Mouse (Mus musculus) spleen, embryonic (tissue): ENCODE measurements at regions not wholly inside any gene's neighbourhood (a gene's known extent, or its start where the extent isn't known, plus 50 kb on each side); places are given as distances from the start of the nearest gene placed in this dataset.

ENCODE experiments used
- CTCF ChIA-PET: fragments of 350-600 bp; sonication (Branson Sonifier 250); formaldehyde crosslinking; loops from one replicate; lab custom pipeline; 2022; lab: Charles Lee

DNA sequence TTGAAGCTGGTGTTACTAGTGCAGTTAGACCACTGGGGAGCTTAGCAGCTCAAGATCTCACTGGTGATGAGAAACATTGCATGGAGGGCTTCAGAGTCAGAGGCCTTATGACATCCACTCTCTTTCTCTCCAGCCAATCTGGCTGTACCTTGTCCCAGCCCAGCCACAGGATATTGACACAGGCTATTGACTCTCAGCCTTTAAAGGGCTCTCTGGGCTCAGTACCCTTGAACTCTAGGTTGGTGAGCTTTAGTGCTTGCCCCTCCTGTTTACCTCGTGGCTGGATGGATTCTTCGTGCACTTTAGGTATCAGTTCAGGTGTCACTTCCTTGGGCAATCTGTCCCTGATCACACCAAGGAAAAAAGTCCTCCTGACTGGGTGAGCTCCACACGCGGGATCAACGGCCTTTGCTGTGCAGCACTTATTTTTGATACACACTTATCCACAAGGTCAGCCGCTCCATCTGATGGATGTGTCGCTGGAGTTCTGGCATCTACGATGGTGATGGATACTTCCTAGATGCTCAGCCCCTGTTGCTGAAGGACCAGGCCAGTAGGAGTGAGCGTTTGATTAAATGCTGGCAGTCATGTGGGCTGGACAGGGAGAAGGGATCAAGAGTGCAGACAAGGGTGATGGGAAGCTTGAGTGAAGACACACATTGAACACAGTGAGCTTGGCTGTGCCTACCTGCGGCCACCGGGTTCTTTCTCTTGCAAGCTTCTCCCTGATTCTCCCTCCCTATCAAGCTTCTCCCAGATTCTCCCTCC lies 177.7 kb downstream of the Snx10 start:
- CTCF ChIA-PET = interaction anchor here (0.5 kb wide), 1 partner anchor 807 kb away, joined by 5 read pairs; no protein-coding TSS in a partner anchor

DNA sequence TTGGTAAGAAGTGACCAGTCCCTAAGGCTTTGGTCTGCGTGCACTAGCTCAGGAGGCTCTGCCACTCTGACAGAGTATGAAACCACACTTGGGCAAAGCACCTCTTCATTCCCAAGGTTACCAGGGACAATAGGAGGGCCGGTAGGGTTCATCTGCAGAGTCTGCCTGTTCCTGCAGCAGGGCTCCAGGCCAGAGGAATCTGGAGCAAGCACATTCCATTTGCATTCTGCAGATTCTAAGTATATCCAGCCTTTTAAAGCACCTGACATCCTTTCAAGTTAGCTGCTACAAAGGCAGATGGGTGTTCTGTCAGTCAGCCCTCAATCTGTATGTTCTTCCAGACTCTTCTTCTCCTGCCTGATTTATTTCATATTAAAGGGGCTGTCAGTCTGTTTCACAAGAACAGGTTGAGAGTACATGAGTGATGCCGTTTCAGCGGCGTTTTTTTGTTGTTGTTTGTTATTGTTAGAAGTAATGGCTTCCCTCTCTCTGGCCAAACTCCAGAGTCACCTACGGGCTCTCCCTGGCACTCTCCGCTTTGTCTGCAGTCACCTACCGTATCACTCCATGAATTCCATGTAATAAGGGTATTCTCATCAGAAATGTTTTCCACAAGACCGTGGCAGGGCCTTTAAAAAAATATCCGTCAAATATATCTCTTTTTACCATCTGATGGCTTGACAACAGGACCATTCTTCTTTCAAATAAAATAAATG lies 178.9 kb downstream of the Snx10 start:
- CTCF ChIA-PET = no interaction called here

DNA sequence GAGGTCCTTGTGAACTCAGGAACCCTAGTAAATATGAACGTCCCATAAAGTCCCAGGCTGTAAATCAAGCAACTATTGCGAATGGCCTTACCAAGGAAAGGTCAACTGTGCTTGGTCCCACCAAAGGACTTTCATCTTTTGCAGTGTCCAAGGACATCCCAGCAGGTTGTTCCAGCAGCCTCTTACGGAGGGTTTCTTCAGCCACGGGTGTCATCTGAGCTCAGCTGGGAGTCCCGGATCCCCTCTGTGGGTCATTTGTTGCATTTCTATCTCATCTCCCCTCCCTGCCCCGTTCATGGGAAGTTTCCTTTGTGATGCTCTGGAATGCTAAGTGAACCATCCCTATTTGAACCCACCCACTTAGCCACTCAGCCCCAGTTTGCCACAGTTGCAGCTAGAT lies 184.3 kb downstream of the Snx10 start:
- CTCF ChIA-PET = no interaction called here

DNA sequence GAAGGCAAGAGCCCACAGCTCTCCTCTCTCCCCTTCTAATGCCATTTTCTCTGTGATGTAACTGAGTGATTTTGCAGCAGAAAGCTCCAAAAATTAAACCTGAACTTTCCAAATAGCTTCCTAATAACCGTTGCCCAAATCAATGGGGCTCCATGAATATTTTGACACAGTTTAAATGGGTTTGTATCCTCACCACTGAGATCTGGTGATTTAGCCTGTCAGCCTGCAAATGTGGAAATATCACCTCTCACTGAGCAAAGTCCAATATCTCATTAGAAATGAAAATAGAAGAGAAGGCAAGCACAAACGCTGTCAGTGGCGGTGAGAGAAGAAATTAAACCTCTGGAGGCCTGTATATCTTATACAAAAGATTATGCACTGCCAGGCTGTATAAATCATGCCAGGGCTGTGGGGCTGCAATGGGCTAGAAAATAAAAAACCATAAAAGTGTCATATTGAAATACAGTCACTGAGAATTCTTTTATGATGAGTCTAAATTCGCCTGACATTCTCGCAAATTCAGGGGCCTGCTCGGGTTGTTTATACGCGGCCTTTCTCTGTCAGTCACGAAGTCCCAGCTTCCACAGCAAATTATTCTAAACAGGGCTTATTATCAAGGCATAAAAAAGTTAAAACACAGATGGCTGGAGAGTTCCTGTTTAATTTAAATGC lies 185.1 kb downstream of the Snx10 start:
- CTCF ChIA-PET = no interaction called here

DNA sequence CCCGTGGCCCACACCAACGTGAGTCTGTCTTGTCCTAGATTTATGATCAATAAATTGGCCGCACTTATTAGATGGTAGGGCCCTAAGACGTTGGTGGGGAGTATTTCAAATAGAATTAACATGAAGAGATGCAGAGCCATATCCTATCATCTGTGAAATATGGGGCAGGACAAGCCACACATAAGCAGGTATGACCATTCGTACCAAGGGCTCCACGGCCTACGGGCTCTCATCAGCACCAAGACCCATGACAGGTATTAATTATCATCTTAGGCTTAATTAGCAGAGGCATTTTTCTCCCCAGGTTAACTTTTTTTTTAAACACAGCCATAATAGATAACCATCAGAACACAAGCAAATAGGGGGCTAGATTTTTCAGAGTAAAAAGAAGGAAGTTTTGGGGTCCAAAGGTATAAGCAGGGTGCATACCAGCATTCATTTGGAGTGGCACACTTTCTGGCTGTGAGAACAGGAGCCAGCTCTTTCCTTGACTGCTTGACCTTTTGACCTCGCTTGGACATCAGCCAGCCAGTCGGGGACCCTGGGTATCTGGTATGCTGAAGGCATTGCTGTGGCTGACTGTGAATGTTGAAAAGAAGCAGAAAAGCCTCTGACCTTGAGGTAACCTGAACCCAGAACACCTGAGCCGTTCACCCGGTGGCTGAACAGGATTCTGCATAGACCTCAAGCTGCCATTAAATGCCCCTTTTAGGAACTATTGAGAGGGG lies 185.8 kb downstream of the Snx10 start:
- CTCF ChIA-PET = no interaction called here

DNA sequence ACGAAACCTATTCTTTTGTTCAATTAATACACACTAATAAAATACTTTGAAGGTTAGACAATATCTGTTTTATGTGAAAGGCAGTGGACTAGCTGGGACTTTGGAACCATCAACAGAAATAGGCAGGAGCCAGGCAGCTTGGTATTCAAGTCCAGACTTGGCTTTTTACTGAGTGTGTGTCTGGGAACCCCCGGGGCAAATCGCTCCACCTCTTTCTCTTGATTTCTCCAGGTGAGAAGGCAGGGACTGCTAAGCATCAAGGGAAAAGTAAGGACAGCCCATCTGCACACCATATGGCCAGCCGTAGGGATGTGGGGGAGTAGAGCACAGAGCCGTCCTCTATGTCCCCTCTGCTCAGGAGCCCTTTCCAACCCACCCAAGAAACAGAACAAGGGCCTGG lies 186.5 kb downstream of the Snx10 start:
- CTCF ChIA-PET = no interaction called here

DNA sequence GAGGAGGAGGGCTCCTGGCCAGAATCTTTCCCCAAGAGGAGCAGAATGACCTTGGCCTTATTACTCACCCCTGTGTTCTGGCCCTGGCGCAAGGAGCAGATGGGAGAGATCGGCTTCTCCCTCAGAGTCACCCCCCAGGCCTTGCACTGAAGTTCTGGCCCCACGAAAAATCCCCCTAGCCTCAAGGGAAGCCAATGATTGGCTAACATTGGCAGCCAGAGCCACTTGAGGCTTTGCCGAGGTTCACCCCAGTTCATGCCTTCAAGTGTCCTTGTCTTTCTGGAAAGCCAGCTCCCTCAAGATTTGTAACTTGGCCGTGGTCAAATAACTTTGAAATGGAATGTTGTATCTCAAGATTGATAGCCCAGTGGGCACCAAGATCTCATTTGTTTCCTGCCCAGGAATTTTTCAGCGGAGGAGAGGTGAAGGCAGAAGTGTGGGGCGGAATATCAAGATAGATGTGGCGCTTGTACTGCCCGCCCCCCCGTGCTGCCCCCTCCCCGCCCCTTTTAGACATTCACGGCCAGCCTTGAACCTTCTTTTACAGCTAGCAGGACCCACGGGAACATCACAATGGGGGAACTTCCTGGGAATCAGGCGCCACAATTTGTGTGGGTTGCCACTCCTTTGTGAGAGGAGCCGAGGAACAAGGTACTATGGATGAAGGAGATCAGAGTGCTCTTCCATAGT lies 187.4 kb downstream of the Snx10 start:
- CTCF ChIA-PET = no interaction called here

DNA sequence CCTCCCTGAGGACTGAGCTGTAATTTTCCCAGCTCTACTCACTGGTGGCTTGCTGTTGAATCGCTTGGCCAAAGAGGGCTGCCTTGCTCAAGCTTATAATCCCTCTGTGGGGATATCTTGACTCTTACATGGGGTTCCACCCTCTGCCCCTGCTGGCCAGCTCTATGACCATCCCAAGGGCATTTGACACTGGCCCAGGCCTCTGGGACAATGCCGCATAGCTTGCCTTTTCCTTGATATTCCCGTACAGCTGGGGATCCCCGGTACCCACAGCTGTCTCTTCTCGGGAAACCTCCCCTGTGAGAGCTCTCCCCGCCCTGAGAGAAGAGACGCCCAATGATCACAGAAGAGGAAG lies 187.9 kb downstream of the Snx10 start:
- CTCF ChIA-PET = no interaction called here

DNA sequence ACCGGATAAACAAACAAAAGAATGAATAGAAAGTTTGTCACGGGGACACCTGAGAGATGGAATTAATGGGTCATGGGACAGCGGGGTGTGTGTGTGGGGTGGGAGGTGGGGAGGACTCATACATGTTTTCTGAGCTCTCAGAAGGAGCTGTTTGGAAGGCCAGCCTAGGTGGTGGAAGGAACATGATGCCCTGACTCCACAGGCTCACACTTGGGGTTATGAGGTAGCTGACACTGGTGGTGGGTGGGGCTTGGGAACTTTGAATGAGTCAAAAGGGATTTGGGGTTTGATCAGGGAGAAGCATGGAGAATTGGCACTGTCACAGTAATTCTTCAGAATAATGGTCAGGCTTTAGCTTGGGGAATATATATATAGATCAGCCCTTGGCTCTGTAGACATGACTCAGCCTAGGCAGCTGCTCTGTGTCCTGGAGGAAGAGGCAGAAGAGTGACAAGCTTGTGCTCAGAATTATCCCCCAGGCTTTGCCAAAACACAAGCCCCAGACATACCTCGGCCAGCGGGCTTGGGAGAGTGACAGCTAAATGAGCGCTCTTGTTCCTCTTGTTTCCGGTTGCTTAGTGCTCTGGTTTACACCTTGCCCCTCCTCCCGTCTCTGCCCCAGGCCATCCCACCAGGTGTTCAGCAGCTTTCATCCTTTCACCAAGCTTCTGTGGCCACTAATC lies 191.6 kb downstream of the Snx10 start:
- CTCF ChIA-PET = no interaction called here

DNA sequence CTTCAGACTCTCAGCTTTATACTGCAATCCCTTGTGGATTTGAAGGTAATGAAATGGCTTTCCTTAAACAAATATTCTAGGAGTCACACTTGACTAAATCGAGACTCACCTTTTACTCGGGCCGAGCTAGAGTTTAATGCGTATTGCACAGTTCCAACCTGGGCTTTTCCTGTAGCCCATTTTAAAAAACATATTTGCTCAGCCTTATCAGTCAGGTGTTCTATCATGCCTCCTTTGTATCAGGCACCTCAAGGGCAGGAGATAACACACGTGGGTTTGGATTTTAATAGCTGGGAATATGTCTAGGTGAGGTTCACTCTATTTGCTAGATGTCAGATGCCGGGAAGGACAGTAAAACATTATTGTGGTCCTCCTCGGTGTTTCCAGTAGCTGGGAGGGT lies 193.7 kb downstream of the Snx10 start:
- CTCF ChIA-PET = no interaction called here

DNA sequence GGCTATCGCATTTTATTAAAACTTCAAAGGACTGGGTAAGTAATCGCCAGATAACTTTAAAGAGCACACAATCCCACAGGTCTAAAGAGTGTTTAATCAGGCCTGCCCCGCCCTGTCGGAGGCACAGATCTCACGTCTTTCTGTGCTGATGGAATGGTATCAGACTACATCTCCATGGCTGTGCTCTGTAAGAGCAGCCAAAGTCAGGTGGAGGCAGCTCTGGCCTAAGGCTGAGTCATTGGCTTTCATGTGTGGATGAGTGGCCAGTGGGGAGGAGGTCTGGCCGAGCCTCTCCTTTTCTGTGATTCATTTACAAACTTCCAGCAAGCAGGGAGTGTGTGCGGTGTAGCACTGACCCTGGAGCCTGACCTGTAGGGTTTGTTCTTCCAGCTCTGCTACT lies 197.0 kb downstream of the Snx10 start:
- CTCF ChIA-PET = no interaction called here

DNA sequence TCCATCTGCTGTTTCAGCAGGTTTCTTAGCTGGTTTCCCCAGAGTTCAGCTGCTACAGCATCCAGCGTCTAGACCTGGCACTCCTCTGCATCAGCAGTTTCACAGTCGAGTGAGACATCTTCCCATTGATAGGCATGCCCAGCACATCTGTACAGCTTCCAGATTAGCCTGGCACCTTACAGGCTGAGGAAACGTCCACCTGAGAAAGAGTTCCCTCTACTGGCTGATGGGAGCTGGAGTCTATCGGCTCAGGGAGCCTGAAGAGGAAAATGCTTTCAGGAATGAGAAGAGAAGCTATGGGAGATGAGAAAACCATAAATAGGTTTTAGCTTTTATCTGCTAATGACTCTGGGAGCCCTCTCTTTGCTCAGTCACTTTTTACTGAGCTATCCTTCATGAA lies 199.4 kb downstream of the Snx10 start:
- CTCF ChIA-PET = interaction anchor here (0.7 kb wide), 1 partner anchor 961 kb away, joined by 6 read pairs; no protein-coding TSS in a partner anchor

DNA sequence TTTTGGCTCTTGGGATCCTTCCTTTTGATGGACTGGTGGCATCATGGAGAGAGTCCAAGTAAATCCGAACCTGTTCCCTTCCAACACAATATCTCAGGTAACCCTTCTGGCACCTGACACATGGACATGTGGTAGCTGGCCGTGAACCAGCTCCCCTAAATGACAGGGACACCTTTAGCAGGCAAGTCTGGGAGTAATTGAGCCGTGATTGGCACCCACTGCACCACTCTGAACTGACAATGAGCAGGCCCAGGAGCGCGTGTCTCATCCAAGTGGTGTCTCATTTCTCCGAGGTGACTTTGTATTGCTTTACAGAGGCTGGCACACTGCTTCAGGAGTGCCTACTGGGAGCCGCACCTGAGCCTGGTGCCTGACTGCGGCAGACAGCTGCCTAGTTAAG lies 203.5 kb downstream of the Snx10 start:
- CTCF ChIA-PET = no interaction called here

DNA sequence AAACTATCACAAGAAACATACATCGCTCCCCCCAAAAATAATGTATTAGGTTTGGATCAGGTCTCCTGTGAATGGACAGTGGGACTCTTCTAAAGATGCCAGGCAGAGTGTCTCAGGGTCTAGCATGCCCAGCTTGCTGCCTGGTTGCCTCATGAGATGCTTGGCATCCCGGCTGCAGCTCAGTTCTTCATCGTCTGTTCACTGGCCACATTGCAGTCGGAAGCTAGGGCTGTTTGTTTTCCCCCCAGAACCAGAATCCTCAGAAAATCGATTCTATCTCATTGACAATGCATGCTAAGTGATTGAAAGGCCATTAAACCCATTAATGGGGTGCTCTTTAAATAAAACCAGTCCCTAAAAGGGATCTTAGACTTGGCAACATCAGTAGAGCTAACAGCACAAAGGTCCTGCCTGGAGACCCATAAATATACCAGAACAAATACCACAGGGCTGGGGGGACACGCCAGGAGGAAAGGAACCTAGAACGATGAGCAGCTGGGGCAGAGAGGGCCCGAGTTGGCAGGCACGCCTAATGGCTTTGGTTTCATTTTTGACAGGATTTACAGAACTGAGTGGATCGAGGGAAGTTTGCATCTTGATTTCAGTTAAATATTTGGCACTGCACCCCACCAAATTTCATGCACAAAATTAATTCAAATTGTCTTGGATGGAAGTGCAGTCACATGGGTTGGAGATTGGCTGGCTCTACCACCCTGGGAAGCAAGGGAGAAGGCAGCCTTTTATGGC lies 205.3 kb downstream of the Snx10 start:
- CTCF ChIA-PET = no interaction called here

DNA sequence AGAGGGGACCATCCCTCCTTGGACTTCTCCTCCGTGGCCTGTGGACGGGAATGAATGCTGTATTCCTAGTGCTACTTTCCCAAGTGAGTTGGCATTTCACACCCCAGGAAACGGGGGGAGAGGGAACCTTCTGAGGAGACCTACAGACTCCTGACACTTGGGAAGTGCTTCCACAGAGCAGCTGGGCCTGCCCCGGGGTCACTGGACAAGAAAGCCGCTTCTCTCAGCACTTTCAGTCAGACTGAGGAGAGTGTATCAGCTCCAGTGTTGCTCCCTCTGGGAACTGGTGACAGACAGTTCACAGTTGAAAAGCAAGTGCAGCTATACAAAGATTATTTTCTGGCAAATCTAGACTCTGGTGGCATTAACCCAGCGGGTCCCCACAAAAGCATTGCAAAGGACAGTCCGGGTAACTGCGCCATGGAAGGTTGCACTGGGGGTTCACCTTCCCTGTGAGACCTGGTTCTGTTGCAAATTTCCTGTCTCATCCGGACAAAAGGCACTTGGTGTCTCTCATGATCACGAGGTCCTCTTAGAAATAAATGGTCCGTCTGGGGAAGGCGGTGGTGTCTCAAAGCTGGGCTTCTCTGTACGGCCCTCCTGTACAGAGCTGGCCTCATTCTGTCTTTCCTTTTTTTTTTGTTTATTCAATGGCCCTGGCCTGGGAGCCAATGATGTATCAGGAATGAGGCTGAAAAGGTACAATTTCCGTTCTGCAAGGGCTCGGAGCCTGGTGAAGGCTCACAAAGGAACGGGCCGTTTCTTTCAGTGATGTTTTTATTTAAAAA lies 207.1 kb downstream of the Snx10 start:
- CTCF ChIA-PET = no interaction called here

DNA sequence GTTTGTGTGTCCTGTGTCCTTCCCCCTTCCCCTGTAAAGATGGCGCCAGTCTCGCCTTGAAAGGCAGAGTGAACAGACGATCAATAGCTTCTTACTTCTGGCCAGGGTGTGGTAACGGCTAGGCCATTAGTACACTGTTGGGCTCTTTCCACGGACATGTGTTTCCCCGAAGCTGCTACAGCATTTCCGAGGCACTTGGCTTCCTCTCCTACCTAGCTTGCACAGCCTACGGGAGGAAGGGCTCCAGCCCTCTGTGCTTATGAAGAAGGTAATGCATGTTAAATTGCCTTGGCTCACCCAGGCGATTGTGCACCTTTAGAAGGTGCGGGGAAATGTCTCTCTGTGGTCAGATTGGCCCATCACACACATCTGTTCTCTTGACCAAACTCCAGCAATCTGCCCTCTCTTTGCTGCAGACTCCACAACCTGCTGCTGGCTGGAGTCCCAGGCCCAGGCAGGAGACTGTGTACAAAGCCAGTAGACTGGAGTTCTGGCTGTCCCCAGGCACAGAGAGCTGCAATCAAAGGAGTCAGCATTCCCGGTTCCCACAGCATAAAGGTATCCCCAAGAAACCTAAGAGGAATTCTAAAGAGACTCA lies 208.7 kb downstream of the Snx10 start:
- CTCF ChIA-PET = no interaction called here

DNA sequence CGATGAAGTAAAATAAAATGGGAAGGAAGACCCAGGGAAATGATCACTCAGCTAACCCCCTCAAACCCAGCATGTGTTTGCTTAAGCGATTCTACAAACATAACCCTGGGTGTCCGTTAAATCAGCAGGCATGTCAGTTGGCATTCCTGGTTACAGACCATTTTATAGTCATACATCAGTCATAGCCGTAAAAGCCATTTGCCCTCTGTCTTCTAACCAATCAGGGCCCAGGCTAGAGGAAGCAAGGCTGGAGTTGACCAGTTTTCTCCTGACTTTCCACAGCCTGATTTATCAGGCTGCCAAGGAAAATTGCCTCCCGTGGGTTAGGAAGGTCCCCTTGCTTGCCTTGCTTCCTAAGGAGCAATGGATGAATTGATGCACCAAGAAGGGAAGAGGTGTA lies 212.3 kb downstream of the Snx10 start:
- CTCF ChIA-PET = no interaction called here

DNA sequence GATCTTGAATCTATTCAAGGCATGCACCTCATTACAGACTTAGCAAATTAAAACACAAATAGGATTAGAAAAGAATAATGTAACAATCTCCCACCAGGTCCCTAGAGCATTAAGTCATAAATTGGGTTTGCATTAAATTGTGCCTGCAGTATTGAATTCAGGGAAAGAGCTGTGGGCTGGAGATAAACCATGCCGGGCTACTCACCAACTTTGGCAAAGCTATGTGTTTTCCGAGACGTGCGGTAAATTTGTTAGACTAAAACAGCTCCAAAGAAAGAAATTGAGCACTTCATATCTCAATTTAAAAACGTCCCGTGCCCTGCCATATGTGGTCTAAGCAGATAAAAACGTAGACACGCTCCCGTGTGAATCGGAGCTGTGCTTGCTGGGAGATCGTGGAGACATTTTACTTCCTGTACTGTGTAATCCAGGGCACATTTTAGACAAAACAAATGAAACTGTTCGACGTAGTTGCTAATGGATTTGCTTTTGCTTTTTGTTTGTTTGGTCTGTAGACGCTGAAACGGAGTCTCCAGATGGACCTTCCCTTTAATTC lies 219.5 kb downstream of the Snx10 start:
- CTCF ChIA-PET = no interaction called here

DNA sequence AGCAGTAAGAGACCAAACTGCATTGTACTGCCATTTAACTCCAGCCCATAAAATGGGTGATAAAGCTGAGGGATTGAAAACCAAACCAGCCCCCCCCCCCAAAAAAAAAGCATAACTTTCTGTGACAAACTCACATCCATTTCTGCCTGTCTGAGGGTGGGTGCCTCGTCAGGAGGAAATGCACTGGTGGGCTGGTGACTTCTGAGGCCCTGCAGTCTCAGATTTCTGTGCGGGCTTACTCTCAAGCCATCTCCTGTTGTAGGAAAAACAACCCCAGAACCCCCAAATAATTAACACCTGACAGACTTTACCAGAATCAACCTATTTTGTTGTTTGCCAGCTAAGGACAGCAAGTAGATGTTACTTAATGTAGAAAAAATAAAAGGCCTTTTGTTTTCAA lies 220.9 kb downstream of the Snx10 start:
- CTCF ChIA-PET = no interaction called here
